Mouse (Mus musculus) ovary, postnatal 14 days (tissue): ENCODE data around the gene Rtp3.

Experiments used
- DNase-seq: peaks from one replicate; pipeline ENCODE4 v3.0.0; 2022; ENCODE audit warnings: low spot score

Gene Rtp3

DNA sequence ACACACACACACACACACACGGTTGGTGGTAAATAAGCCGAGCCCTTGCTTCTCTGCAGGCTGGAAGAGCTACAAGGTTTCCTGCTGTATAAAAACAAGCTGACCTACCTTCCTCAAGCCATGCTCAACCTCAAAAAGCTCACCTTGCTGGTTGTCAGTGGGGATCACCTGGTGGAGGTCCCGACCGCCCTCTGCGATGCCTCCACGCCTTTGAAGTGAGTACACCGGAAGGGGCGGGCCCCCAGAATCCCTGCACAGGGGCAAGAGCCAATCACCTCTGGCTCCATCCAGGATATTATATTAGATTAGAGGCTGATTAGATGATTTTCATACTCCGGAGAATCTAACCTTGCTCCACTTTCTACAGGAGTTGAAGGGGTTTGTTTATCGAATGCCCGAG lies 11.0 kb downstream of the Rtp3 start:
- no peak for DNase-seq

DNA sequence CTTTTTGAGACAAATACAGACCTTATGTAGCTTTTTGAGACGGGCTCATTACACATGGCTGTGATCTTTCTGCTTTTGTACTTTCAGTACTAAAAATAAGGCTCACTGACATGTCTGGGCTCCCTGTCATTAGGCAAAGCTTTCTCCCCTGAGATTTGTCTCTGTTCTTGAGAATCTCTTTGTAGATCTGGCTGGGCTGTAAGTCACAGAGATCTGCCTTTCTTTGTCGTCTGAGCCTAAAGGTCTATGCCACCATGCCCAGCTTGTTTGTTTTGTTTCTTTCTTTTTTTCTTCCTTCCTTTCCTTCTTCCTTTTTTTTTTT lies 24.5 kb downstream of the Rtp3 start:
- no peak for DNase-seq

DNA sequence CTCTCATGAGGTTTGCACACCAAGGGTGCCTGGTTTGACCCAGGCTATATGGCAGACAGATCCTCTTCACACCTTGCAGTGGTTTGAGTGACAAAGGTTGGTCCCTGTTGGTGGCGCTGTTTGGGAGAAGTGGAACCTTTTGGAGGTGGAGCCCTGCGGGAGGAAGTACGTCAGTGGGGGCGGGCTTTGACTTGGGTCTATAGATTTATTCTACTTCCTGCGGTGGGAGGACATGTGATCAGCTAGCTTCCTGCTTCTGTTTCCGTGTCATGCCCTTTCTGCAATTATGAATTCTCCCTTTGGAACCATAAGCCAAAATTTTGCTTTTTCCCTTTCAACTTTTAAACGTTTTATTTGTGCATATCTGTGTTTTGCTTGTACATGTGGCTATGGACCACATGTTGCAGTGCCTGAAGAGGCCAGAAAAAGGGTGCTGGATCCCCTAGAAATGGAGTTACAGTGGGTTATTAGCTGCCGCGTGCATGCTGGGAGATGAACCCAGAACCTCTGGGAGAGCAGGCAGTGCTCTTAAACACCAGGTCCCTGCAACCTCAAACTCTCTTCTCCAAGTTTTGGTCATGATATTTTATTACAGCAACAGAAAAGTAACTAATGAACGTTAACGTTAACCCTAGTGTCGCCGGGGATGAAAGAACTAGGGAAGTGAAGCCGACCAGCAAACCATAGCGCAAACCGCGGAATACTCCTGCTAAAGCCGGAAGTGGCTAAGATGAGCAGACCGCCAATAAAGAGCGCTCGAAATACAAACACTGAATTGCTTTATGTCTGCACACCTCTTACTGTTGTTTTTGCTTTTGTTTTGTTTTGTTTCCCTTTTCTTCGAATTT lies 25.1 kb downstream of the Rtp3 start:
- no peak for DNase-seq

DNA sequence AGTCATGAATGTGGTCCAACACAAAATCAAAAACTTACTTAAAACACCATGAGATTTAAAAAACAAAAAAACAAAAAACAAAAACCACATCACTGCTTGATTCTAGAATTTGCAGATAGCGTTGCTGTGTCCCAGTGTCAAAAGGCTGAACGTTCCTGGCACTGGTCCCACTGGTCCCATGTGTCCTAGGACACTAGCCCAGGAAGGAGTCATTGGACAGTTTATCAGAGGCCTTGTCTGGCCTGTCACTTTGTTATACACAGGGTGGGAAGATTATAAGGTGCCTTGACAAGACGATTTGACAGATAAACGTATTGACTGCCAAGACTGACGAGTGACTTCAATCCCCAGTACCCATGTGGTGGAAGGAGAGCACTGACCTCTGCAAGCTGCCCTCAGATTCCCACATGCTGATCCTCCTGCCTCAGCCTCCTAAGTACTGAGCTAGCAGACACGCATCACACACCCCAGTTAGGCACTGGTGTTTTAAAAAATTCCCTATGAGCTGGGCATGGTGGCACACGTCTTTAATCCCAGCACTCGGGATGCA lies 26.7 kb downstream of the Rtp3 start:
- DNase-seq, result no peak

DNA sequence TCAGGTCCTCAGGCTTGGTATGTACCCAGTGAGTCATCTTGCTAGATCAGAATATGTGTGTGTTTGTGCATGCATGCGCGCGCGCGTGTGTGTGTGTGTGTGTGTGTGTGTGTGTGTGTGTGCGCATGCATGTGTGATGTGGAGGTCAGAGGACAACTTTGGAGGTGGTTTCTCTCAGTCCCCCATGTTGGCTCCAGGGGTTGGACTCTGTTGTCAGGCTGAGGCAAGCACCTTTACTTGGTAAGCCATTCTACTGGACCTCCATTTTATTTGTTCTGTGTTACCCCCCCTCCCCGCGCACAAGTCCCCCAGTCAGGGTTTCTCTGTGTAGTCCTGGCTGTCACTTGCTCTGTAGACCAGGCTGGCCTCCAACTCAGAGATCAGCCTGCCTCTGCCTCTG lies 29.0 kb downstream of the Rtp3 start:
- DNase-seq, result no peak

DNA sequence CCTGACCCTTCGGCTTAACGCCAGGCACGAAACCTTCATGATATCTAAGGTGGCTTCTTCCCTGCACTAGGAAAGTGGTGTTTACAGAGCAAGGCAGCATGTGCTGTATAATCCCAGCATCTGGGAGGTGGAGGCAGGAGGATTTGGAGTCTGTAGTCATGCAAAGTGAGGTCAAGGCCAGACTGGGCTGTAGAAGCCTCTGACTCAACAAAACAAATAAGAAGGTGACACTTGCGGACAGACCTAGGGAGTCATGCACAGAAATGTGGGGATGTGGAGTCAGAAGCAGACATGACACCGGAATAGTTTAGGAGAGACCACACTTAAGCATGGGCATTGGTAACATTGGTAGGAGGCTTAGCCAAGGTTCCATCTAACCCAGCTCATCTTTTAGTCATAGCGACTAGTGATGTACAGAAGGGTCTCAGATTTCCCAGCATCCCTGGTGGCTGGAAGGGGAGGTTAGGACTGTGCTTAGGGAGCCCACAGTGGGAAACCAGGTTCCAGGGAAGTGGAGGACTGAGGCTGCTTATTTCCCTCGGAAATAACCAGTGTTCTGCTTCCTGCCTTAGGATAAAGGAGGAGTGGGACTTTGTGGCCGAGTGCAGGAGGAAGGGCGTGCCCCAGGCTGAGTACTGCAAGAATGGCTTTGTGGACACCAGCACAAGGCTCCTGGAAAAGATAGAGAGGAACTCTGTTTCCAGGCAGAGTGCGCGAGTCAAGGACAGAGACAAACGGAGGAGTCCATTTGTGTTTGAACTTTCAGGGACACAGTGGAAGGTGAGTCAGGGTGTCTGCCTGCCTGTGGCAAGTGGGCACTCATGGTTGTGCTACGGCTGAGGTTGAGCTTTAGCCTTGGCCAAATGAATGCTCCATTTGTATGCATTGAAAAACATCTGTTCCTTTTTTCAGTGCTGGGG lies 29.9 kb downstream of the Rtp3 start:
- no peak for DNase-seq

DNA sequence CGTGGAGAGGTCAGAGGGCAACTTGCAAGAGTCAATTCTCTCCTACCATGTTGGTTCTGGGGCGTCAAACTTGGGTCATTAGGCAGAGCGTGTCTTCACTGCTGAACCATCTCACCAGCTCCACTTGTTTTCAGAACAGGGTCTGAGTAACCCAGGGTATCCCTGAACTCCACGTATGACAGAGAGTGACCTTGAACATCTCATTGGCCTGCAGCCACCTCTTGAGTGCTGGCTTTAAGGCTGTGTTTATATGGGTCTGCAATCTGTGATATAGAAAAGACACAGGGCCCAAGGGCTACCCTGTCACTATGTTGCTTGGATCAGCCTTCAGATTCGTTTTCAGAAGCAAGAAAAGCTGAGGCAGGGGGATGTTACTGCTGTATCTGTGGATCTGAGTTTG lies 30.7 kb downstream of the Rtp3 start:
- no peak for DNase-seq

DNA sequence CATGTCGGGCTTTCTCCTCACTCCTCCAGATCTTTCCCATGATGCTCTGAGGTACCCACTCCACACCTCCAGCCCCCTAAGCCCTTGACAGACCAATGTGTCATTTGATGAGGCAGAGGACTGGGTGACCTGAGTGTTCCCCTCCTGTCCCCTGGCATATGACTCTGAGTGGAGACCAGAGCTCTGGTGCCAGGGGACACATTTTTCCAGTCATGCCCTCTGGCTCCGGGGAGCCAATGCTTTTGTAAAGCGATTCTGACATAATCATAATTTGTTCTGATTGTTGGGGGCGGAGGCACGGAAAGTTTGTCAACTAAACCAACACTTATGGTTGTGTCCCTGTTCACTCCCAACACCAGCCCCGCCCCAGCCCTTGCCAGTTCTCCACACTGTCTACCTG lies 34.4 kb downstream of the Rtp3 start:
- DNase-seq, result no peak

DNA sequence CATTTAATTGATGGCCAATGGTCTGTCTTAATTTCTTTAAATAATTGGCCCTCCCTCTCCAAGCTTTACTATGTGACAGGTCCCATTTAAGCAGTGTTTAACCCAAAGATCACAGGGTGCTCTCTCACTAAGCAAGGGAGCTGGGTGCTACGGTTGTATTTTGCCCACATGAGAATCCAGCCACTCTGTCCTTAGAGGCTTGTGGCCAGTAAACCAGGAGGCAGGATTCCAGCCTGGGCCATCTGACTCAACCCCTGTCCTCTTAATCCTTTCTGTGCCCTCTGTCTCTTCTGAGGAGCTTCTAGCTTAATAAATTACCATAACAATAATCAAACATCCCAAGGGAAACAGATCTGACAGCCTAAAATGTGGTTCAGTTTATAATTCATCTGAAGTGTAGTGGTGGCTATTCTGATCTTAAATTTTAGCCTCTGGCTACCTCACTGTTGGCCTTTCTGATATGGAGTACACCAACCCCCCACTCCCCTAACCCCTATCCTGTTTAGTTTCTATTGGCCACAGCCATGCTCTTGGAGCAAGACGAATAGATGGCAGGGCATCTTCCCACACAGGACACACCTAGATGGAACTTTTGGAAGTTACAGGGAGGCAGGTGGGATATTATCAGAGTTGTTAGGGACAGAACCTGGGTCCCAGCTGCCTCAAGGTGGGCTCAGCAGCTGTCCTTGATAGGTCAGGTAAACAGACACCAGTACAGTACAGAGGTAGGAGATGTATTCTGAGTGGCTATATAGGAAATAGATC lies 35.5 kb downstream of the Rtp3 start:
- DNase-seq, result no peak

DNA sequence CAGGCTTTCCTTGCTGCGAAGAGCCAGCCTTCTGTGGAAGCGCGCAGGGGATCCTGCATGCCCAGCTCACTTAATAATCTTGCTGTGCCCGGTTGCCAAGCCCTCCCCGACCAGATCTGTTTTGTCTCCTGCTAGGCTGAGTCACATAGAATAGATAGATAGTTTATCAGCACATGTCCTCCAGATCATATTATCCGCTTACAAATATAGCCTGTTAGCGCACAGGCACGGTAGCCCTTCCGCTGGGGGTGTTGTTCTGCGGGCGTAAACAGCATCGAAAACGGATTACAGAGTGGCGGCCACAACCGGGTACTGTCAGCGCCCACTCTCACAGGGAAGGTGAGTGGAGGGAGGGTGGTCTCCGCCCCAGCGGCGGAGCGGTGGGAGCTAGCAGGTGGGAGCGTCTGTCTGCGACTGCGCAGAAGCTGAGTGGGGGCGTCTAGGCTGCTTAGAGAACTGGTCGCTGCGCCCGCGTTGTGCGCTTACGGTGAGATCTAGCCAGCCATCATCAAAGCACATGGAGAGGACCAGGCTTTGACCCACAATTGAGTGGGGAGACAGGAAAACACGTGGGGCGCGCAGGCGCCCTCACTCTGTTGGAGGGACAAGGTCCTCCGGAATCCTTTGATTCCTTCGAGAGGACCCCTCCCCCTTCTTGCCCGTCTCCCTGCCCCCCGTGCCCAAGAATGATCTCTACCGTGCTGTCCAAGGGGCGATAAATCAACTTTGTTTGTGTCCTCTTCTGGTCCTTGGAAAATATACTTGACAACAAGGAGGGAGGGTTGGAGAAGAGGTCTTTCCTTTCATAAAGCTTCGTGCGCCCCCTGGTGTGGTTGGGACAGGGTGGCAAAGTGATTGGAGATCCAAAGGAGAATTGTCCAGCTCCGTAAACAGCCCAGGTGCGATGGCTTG lies 36.6 kb downstream of the Rtp3 start:
- DNase-seq, result peak; percentile 57

DNA sequence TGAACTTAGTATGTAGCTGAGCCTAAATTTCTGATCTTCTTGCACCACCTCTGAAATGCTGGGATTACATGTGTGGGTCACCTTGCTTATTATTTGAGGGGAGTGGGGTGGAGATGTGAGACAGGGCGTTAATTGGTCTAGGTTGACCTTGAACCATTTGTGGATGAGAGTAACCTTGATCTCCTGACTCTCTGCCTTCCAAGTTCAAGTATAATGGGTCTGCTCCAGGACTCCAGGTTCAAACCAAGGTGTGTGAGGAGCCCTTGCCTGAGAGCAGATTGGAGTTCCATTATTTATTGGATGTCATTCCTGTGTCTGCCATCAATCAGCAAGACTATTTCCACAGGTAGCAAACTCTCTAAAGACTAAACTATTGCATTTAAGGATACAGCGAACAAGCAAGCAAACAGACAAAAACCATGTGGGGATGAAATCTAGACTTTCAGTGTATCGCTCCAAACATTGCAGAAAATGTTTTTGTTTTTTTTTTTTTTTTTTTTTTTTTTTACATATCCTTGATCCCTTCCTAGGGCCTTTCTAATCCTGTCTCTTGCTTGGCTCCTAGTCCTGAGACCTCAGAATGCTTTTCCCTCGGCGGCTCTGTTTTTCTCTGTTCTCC lies 37.3 kb downstream of the Rtp3 start:
- no peak for DNase-seq

DNA sequence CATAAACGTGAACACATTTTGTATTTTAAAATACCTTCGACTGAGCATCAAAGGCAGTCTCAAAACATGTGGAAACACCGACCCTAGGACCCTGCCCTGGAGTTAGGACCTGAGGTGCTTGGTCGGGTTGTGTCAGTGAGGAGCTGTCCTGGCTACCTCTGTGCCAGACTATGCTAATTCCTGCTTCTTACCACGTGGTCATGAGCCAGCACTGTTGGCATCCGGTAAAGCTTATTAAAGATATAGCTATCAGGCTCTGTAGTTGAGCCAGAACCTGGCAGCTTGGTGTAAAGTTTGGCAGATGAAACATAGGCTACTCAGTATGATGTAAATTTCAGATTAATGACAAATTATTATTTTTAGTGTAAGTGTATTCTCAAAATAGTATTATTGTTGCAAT lies 38.0 kb downstream of the Rtp3 start:
- DNase-seq, result no peak

DNA sequence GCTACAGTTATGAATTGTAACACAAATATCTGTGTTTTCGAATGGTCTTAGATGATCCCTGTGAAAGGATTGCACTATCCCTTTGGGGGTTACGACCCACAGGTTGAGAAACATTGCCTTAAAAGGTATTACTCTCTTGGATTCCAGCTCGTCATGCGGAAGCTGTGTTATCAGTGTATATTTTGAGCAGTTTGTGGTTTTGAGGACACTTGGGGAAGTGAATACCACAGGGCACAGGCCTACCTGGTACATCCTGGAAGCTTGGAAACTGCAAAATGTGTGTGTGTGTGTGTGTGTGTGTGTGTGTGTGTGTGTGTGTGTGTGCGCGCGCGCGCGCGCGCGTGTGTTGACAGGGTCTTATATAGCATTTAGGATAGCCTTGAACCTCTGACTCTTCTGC lies 38.5 kb downstream of the Rtp3 start:
- DNase-seq, result no peak

DNA sequence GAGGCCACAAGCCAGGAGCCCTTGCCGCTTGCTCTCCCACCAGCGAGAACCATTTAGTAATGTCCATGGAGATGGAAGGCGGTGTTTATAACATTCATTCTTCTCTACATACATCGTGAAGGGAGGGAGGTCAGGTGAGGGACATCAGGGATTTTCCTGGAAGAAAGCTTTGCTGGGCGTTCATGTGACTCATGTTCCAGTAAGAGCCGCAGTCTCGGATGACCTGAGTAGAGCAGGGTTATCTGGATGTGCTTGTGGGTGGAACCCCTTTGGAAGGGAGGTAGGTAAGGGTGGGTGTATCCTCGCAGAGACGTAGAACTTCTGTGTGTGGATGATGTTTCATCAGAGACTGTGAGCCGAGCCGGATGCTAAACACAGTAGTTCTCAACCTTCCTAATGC lies 39.0 kb downstream of the Rtp3 start, which contains the start of gene Lrrc2:
TSS of gene Lrrc2 (plus strand) at position 149 of the 400 bp plus-strand sequence.
- DNase-seq, result no peak

DNA sequence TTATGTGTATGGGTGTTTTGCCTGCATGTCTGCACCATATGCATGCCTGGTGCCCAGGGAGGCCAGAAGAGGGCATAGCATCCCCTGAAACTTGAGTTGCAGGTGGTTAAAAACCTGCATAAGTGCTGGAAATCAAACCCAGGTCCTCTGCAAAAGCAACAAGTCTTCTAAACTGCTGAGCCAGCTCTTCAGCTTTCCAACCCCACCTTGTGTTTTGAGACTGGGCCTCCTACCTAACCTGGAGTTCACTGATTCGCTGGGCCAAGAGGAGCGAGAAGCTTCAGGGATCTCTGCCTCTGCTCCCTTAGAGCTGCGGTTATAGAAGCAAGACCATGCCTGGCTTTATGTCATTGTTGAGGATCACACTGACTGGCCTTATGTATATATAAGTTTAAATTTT lies 40.3 kb downstream of the Rtp3 start:
- DNase-seq, result no peak

DNA sequence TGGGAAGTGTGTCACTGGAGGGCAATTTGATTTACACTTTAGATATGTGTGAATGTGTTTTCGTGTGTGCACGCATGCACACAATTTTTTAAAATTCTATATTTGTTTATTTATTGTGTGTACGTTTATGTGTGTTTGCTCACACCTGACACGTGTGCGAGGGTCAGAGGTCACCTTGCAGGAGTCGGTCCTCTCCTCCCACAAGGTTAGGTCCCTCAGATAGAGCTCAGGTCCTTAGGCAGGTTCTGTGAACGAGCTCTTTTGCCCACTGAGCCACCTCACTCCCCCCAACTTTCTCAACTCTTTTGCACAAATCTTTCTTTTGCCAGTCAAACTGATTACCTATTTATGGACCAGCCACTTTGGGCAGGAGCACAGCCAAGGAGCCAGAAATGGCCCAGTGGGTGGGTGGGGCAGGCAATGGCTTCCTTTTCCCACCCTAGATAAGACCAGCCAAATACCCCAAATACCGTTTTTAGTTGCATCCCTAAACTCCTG lies 41.5 kb downstream of the Rtp3 start:
- DNase-seq, result no peak

DNA sequence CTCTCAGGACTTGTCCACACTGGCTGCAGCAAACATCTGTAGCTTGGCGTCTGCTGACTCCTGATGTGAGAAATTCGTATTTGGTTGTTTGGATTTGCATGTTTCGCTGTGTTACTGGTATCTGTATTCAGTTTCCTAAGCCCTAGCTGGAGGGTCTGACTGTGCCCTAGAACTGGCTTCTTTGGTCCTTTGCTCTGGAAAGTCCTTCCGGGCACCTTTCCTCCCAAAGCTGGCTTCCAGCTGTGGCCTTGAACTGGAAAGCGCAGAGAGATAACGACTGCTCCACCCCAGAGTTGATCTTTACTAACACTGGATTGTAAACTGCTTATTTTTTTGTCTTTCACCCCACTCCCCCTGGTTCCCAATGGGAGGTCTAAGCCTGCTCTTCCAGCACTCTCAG lies 42.5 kb downstream of the Rtp3 start:
- DNase-seq, result no peak

DNA sequence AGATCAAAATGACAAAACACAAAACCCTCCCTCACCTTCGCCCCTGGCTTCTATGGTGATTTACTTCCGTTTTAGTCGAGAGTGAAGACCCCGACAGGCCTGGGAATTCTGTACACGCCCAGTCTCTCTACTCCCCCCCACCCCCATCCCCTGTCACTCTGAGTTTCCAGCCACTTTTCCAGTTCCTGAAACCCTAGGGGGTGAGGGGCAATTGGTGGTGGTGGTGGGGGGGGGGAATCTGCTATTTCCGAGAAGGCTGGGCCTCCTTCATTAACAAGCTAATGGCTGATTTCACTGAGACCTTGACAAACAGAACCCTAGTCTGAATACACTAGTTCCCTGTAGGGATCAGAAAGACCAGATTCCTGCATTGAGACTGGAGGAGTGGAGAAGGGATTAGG lies 43.1 kb downstream of the Rtp3 start:
- DNase-seq, result no peak

DNA sequence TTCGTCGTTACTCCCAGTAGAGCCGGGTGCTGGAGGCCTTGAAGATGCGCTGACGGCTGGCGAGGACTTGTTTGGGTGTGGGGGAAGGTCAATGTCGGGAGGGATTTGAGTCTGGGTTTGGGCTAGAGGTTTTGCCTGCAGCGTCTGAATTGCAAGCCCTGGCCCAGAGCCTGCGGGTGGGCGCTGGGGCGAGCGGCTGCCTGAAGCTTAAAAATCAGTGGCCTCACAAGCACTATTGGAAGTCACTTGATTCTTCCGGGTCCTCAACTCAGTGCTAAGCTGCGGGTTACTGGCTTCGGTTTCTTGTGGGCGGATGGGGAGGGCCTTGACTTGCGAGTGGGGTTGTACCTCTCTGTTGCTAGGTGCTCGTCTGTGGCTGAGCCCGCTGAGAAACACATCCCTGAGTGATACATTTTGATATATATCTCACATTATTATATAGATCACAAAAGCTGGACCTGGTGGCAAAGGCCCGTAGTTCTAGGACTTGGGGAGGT lies 43.8 kb downstream of the Rtp3 start:
- DNase-seq, result no peak

DNA sequence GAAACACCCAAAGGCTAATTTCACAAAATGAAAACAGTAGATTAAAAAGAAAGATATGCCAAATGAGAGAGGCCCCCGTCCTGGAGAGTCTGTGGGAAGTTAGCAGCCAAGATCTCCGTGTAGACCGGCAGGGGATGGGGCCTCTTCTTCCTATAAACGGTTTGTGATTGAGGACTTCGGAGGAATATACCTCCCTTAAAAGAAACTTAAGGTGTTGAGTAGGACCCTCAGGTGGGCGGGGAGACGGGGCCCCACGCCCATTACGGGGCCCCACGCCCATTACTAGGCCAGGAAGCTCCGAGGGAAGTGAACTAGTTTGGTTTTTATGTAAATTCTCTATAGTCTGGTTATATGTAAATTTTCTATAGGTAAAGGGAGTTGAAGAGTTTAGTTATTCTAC lies 44.5 kb downstream of the Rtp3 start, which contains the start of gene Tdgf1:
TSS of gene Tdgf1 (minus strand) at position 233 of the 400 bp plus-strand sequence.
- DNase-seq, result no peak
